Mouse (Mus musculus): ENCODE results near the gene Bik. TPM values are rescaled to one million over a fixed set of nuclear protein-coding genes. Genes with fewer than 3 reads are reported as not detected.

The Bik gene
- total RNA-seq, 2 experiments from 2014 or later = 0.37 TPM; not detected in 1

- no peak for DNase-seq (ENCODE audit: low spot score in 2 of 2)
These were observed 14.0 kb upstream of the Bik start for GRCm38 (mm10) chr15:83512489-83513281.

DNA sequence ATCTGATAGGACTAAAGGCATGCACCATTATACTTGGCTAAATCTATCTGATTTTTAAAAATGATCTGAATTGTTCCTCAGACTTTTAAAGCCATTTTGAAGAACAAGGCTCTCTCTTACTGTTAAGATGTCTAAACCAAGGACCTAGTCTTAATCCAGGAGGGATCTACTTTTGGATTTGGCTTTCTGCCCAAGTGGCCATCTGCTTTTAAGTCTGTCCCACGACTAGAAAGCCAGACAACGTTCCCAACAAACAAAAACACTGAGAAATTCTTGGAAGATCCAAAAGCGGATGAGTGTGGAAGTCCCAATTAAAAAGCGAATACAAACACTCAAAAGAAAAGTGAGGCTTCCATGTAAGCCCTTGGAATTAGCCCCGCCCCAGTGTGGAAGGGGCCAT is 11.6 kb upstream of the Bik start:
- no peak for DNase-seq (ENCODE audit: low spot score in 2 of 2)

- peak; percentile 48 to 69 for DNase-seq (ENCODE audit: low spot score in 2 of 2)
These were observed 8.2 kb upstream of the Bik start for GRCm38 (mm10) chr15:83518215-83519048.

DNA sequence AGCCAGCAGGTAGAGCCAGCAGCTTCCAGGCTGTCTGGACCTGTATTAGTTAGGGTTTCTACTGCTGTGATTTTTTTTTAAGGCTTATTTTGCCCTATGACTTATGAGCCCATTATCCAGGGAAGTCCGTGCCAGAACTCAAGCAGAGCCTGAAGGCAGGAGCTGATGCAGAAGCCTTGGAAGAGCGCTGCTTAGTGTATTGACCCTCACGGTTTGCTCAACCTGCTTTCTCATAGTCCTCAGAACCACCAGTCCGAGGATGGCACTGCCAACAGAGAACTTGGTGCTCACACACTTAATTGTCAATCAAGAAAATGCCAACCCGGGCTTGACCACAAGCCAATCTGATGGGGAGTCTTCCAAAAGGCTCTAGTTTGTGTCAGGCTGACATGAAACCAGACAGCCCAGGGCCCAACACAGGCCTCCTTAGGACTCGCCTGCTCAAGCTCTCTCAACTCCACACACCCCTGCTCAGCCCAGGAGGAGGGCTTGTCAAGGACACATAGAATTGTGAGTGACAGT is 5.7 kb upstream of the Bik start:
- no peak for DNase-seq (ENCODE audit: low spot score in 2 of 2)

GRCm38 (mm10) chr15:83523196-83523595 is 3.5 kb upstream of the Bik start:
- no peak for DNase-seq (ENCODE audit: low spot score in 2 of 2)

DNA sequence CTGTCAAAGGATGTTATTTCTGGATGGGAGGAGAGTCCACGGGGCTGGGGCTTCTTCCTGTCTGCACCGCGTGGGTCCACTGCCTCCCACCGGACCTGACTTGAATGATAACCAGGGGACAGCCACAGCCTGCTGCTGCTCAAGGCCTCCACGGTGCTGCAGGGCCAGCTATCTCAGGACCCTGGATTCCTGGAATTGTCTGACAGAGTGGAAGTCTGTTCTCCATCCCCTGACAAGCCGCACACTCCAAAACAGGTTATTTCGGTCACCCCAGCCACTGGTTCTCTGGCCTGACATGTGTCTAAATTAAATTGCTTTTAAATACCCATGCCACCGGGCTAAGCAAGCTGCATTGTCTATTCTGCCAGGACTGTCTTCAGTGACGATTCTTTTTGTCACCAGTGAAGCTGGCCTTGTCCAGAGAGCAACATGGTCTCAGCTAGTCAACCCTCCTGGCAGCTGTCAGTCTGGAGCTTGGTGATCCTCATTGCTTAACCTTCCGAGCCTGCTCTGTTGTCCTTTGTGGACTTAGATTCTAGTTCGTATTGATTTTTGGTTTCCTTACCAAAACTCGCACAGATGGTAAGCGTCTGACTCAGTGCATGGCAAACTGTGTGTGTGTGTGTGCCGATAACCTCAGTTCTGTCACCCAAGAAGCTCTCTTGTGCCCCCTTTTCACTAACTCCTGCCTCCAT is 2.9 kb upstream of the Bik start:
- DNase-seq (ENCODE audit: low spot score in 2 of 2) = no peak

- no peak for DNase-seq (ENCODE audit: low spot score in 2 of 2)
These were observed 2.3 kb upstream of the Bik start for GRCm38 (mm10) chr15:83524333-83524729.

- DNase-seq (ENCODE audit: low spot score in 2 of 2) = no peak
These were observed 403 bp downstream of the Bik start for GRCm38 (mm10) chr15:83527092-83527437.

GRCm38 (mm10) chr15:83527747-83528146 is 1.1 kb downstream of the Bik start:
- no peak for DNase-seq (ENCODE audit: low spot score in 2 of 2)

- DNase-seq (ENCODE audit: low spot score in 2 of 2) = no peak
These were observed 2.2 kb downstream of the Bik start for GRCm38 (mm10) chr15:83528892-83529291.

DNA sequence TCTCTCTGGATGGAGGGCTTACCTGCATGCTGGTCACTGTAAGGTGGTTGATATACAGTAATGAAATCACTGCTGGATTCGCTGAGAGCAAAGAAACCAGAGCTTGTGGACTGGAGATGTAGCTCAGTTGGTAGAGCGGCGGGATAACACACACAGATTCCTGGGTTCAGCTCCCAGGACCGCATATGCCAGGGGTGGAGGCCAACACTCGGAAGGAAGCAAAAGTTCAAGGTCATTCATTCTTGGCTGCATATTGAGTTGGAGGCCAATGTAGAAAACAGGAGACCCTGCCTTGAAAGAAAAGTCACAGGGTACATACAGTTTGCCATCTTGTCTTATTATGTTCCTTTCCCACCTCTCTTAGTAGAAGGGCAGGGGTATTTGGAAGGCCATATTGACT is 3.1 kb downstream of the Bik start:
- DNase-seq (ENCODE audit: low spot score in 2 of 2) = no peak

DNA sequence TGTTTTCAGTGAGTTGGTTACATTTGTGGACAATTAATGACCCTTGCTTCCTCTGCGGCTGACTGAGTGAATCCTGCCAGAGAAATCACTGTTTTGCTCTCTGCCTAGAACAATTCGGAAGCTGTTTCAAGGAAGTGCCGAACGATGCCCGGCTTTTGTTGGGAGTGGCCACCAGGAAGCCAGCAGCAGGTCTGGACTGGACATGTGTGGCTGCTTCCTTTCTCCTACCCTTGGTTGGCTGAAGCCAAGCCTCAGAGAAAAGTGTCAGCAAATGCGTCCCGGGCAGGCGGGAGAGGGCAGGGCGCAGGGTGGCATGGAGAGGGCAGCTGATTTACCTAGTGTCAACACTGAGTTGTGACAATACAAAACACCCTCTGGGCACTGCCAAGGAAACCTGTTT is 3.6 kb downstream of the Bik start:
- DNase-seq (ENCODE audit: low spot score in 2 of 2) = no peak

DNA sequence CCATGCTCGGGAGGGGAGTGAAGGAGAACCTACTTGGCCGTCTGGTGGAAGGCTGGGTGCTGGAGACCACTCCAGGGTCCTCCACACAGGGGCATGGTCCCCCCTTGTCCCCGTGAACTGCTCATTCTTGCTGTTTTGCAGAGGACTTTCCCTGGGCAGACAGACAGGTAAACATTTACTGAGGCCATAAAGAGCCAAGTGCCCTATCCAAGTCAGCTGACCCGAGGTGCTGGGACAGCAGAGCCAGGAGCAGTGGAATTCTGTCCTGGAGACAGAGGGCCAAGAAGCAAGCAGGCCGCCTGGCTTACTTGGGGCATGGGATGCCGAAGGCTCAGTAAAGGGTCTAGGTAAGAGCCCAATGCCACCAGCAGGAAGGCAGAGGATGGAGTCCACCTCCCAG is 4.0 kb downstream of the Bik start:
- no peak for DNase-seq (ENCODE audit: low spot score in 2 of 2)

- DNase-seq (ENCODE audit: low spot score in 2 of 2) = no peak
These were observed 5.4 kb downstream of the Bik start for GRCm38 (mm10) chr15:83531961-83532469.

DNA sequence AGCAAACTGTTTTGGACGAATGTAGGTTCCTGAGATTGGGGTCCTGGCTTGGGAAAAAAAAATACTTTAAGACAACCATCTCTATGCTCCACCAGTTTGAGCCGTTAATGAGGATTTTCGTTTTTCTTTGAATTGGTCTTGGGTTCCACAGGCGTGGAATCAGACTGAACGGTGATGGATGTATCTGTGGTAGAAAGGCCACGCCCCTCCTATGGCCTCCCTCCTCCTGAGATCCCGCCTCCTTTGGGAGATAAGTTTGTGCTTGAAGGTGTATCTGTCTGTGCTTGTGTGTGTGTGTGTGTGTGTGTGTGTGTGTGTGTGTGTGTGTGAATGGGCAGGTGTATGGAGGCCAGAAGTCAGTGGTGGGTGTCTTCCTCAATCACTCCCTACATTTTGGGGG is 5.9 kb downstream of the Bik start:
- DNase-seq (ENCODE audit: low spot score in 2 of 2) = no peak

- DNase-seq (ENCODE audit: low spot score in 2 of 2) = no peak
These were observed 8.6 kb downstream of the Bik start for GRCm38 (mm10) chr15:83534960-83535889.

DNA sequence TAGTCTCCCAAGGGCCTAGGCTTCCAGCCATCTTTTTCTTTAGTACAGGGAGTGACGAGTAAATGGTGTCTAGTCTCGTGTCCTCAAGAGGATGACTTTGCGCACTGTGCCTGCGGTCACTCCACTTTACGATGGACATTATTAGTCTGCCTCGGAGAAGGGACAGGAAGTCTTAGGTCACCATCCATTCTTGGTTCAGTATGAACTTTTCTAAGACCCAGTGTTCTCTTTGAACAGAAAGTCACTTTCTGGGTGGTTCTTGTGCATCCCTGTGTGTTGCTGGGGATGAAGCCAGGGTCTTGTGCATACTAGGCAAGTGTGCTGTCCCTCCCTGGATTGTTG is 9.2 kb downstream of the Bik start:
- DNase-seq (ENCODE audit: low spot score in 2 of 2) = no peak

DNA sequence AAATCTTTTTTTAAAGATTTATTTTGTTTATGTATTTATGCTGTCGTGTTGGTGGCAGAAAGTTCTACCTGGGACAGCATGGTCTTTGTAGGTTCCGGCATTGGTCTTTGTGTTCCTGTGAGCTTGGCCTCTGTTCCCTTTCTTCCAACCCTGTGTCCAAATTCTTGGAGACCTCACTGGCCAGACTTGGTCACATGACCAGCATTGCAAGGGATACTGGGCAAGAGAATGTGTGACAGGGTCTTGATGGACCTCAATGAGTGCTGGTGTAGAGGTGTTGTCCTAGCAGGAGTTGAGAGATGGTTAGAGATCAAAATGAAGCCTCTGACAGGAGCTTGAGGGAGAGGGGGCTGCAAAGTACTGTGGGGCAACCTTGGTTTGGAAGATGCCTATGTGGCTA is 12.2 kb downstream of the Bik start:
- no peak for DNase-seq (ENCODE audit: low spot score in 2 of 2)

- DNase-seq (ENCODE audit: low spot score in 2 of 2) = no peak
These were observed 13.2 kb downstream of the Bik start for GRCm38 (mm10) chr15:83539905-83540304.

DNA sequence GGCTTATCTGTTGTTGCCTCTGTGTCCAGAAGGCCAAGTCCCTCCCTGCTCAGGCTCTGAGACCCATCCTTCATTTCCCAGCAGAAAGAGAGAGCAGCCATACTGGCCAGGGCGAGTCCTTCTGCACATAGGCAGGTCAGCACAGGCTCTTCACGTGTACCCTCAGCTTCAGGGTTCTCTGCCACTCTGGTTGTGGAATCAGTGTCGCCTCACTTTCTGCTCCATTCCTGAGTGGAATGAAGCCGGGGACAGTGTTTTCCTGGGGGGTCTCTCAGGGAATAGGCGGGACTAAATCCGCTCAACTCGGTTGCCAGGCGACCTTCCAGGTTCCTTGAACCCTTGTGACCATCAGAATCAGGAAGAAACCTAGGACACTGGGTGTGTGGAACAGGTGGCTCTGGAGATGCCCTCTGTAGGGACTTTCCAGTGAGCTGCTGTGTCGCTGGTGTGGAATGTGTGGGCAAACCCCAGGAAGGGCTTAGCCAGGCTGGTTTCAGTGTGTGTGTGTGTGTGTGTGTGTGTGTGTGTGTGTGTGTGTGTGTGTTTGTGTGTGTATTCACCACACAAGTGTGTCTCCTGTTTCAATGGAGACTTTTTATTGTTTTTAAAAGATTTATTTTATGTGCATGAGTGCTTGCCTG is 15.1 kb downstream of the Bik start:
- no peak for DNase-seq (ENCODE audit: low spot score in 2 of 2)

All from layer of hippocampus, postnatal 14 days (tissue).